Mouse (Mus musculus) myocyte (in vitro differentiated cells): ENCODE data around the gene Krtap5-2.

ENCODE experiments used
- CEBPB ChIP-seq: IDR thresholded peaks from 2 replicates; pipeline ENCODE4 v1.6.1; 2011; ENCODE audit warnings: mild to moderate bottlenecking, moderate library complexity; ENCODE audit not compliant: poor library complexity, insufficient read depth, severe bottlenecking
- E2F4 ChIP-seq: IDR thresholded peaks from one replicate; pipeline ENCODE4 v1.6.1; 2011; ENCODE audit warnings: mild to moderate bottlenecking, control low read depth, moderate library complexity; ENCODE audit not compliant: insufficient read depth
- MAX ChIP-seq: IDR thresholded peaks from one replicate; pipeline ENCODE4 v1.6.1; 2011; ENCODE audit warnings: low read depth, mild to moderate bottlenecking, control low read depth
- MYOD1 ChIP-seq, 3 experiments: IDR thresholded peaks; one replicate each; pipeline ENCODE4 v1.6.1; 2011; ENCODE audit warnings: control low read depth in 2 of 3, low read depth in 2 of 3, mild to moderate bottlenecking in 2 of 3, moderate library complexity in 1 of 3; ENCODE audit not compliant: insufficient read length in 2 of 3, control insufficient read depth in 1 of 3
- MYOG ChIP-seq, 3 experiments: IDR thresholded peaks; one replicate each; pipeline ENCODE4 v1.6.1; 2011; ENCODE audit warnings: control low read depth in 2 of 3, low read depth in 2 of 3, mild to moderate bottlenecking in 2 of 3; ENCODE audit not compliant: insufficient read length in 2 of 3, control insufficient read depth in 1 of 3, insufficient read depth in 1 of 3
- POLR2A ChIP-seq: IDR thresholded peaks from one replicate; pipeline ENCODE4 v1.6.1; 2011; ENCODE audit warnings: low read depth, mild to moderate bottlenecking, control low read depth, moderate library complexity; ENCODE audit not compliant: insufficient read length
- POLR2AphosphoS2 ChIP-seq: IDR thresholded peaks from one replicate; pipeline ENCODE4 v1.6.1; 2011; ENCODE audit warnings: low read depth, control low read depth; ENCODE audit not compliant: insufficient read length
- REST ChIP-seq: IDR thresholded peaks from one replicate; pipeline ENCODE4 v1.6.1; 2011; ENCODE audit warnings: mild to moderate bottlenecking, control low read depth, moderate library complexity; ENCODE audit not compliant: insufficient read depth, insufficient read length
- SRF ChIP-seq: IDR thresholded peaks from one replicate; pipeline ENCODE4 v1.6.1; 2011; ENCODE audit warnings: low read depth; ENCODE audit not compliant: control insufficient read depth, insufficient read length
- TCF12 ChIP-seq: IDR thresholded peaks from one replicate; pipeline ENCODE4 v1.6.1; 2011; ENCODE audit warnings: mild to moderate bottlenecking, control low read depth; ENCODE audit not compliant: poor library complexity, insufficient read depth, severe bottlenecking
- TCF3 ChIP-seq: IDR thresholded peaks from one replicate; pipeline ENCODE4 v1.6.1; 2011; ENCODE audit warnings: low read depth, control low read depth; ENCODE audit not compliant: insufficient read length
- USF1 ChIP-seq: IDR thresholded peaks from one replicate; pipeline ENCODE4 v1.6.1; 2011; ENCODE audit warnings: low read depth, mild to moderate bottlenecking, control low read depth, moderate library complexity

- TF ChIP-seq POLR2A (no peak), POLR2AphosphoS2 (no peak), REST (no peak), E2F4 (no peak), TCF12 (no peak), MYOD1 (IDR thresholded peaks at IDR 0.05; ENCODE audit: control insufficient read depth in 1 of 3, insufficient read length in 2 of 3, low read depth in 2 of 3) (no peak), MYOG (IDR thresholded peaks at IDR 0.05; ENCODE audit: control insufficient read depth in 1 of 3, insufficient read depth in 1 of 3, insufficient read length in 2 of 3, low read depth in 2 of 3) (no peak), MAX (no peak), SRF (no peak), USF1 (no peak), CEBPB (no peak), TCF3 (no peak)
Measured at GRCm38 (mm10) chr7:142224518-142224917, 48.7 kb upstream of the Krtap5-2 start.
